Mouse (Mus musculus): ENCODE measurements at regions not wholly inside any gene's neighbourhood (a gene's known extent, or its start where the extent isn't known, plus 50 kb on each side); places are given as distances from the start of the nearest gene placed in this dataset.
"Not testable (repeated sequence)": the region's sequence is repeated elsewhere in the genome, so short reads cannot be mapped to it uniquely, and the experiment has no call there.

- DNase-seq (ENCODE audit: low spot score): no peak
These were observed 151.4 kb upstream of the 1700012A03Rik start for GRCm38 (mm10) chr6:31898609-31899008.

- no peak for DNase-seq (ENCODE audit: low spot score)
These were observed 153.0 kb upstream of the 1700012A03Rik start for GRCm38 (mm10) chr6:31897001-31897400.

- no peak for DNase-seq (ENCODE audit: low spot score)
These were observed 154.2 kb upstream of the 1700012A03Rik start for GRCm38 (mm10) chr6:31895835-31896234.

- no peak for DNase-seq (ENCODE audit: low spot score)
These were observed 163.1 kb upstream of the 1700012A03Rik start for GRCm38 (mm10) chr6:31886931-31887330.

- not testable (repeated sequence) for DNase-seq (ENCODE audit: low spot score)
These were observed 164.8 kb upstream of the 1700012A03Rik start for GRCm38 (mm10) chr6:31885196-31885595.

GRCm38 (mm10) chr6:31883726-31884125, 166.3 kb upstream of the 1700012A03Rik start:
- peak; percentile 21 for DNase-seq (ENCODE audit: low spot score)

GRCm38 (mm10) chr6:31874616-31875015, 175.4 kb upstream of the 1700012A03Rik start:
- no peak for DNase-seq (ENCODE audit: low spot score)

DNA sequence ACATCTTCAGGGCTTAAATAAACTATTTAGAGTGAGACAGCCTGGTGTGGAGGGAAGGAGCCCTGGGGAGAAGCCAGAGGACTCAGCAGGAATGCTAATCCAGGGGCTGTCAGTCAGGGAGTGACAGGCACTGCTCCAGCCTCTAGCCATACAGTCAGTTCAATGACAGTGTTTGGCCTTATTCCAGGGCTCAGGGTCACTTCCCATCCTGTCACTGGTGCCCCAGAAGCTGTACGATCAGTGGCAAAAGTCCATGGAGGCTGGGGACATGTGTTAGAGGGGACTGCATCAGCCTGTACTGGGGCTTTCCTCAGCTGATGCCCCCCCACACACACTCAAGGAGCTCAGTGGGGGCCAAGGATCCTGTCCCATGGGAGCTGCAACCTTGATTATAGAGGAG, 176.1 kb upstream of the 1700012A03Rik start:
- no peak for DNase-seq (ENCODE audit: low spot score)

DNA sequence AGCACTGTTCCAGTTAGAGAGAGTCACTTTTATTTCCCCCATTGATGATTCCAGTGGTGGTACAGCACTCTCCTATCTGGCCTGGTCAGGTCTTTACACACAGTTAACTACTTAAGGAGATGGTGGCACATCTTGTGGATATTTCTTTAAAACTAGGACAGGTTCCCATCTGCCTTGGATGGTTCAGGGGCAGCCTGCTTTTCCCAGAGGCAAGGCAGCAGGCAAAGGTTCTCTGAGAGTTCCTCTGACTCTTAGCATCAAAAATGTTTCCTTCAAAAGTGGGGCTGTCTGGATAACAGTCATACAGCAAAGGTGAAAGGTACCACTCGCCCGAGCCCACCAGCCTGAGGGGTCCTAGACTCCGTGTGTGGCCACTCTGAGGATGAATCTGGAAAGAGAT, 178.3 kb upstream of the 1700012A03Rik start:
- DNase-seq (ENCODE audit: low spot score): no peak

DNA sequence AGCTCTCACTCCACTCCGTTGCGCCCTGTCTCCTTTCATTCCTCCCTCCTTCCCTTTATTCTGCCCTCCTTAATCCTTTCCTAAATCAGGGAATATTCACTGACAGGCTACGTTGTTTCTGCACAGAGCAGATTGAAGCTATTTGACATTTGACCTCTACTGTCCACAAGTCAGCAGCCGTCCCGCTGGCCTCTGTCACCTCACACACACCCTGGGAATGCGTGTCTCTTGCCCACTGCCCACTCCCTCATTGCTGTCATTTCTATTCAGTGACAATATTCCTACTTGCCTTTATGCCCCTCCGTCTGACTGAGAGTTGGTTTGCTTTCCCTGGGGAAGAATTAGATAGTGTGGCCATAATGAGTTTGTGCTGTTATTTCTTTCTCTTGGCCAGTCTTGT, 188.1 kb upstream of the 1700012A03Rik start:
- DNase-seq (ENCODE audit: low spot score): no peak

DNA sequence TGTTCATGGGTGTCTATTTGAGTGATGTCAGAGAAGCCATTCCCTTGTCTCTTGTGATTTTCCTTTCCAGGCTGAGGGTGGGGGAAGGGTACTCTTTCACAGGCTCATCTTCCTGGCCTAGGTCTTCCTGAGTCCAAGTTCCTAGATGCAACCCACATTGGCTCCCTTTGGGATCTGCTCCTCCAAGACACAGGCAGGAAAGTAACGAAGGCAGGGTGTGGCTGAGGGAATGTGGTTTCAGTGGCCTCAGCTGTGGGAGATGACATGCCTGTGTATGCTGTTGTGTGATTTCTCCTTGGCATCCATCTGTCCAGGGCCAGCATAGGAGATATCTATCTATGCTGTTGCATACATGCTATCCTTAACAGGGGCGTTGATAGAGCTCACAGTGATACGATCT, 190.4 kb upstream of the 1700012A03Rik start:
- DNase-seq (ENCODE audit: low spot score): no peak

DNA sequence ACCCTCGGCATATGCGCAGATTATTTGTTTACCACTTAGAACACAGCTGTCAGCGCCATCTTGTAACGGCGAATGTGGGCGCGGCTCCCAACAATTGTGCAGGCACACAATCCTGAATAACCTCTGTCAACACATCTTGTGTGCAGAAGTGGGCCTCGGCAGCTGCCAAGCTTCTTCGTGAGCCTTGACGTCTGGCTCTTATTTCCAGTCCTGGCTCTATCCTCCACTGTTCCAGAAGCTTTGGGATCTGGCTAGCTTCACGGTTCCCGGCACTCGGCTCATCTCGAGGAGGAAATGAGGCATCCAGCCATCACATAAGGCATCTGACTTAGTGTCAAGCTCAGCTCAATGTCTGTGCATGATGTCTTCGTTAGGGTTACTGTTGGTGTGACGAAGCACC, 195.8 kb upstream of the 1700012A03Rik start:
- no peak for DNase-seq (ENCODE audit: low spot score)

GRCm38 (mm10) chr6:31846319-31846718, 203.7 kb upstream of the 1700012A03Rik start:
- no peak for DNase-seq (ENCODE audit: low spot score)

- DNase-seq (ENCODE audit: low spot score): no peak
These were observed 204.4 kb upstream of the 1700012A03Rik start for GRCm38 (mm10) chr6:31845671-31846070.

- DNase-seq (ENCODE audit: low spot score): no peak
These were observed 209.4 kb upstream of the 1700012A03Rik start for GRCm38 (mm10) chr6:31840621-31841020.

GRCm38 (mm10) chr6:31838588-31838987, 211.5 kb upstream of the 1700012A03Rik start:
- DNase-seq (ENCODE audit: low spot score): no peak

DNA sequence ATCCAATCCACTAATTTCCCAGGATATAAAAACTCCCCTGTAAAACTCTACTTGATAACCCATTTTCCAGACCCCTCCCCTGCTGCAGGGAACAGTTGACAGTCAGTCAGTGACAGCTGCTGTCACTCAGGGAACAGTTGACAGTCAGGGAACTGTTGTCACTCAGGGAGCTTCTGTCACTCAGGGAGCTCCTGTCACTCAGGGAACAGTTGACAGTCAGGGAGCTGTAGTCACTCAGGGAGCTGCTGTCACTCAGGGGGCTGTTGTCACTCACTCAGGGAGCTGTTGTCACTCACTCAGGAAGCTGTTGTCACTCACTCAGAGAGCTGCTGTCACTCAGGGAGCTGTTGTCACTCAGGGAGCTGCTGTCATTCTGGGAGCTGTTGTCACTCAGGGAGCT, 214.3 kb upstream of the 1700012A03Rik start:
- no peak for DNase-seq (ENCODE audit: low spot score)

GRCm38 (mm10) chr6:31834503-31834902, 215.5 kb upstream of the 1700012A03Rik start:
- no peak for DNase-seq (ENCODE audit: low spot score)

GRCm38 (mm10) chr6:31830610-31831009, 219.4 kb upstream of the 1700012A03Rik start:
- no peak for DNase-seq (ENCODE audit: low spot score)

- DNase-seq (ENCODE audit: low spot score): no peak
These were observed 226.4 kb upstream of the 1700012A03Rik start for GRCm38 (mm10) chr6:31823616-31824015.

GRCm38 (mm10) chr6:31822186-31823085, 227.6 kb upstream of the 1700012A03Rik start:
- DNase-seq (ENCODE audit: low spot score): no peak

DNA sequence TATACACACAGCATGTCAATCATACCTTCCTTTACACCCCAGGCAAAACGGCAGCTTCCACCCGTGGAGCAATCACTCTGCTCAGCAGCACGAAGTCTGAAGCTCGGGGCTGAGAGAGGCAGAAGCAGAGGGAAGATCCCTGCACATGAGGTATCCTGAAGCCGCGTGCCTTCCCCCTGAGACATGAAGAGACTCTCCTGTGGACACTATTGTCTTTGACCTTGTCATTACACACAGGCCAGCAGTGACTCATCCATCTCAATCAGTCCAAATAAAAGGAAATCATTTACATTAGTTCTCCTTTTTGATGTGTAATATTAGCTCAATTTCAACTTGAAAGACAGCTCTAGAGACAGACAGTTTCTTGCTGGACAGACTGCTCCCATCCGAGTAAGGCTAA, 228.4 kb upstream of the 1700012A03Rik start:
- no peak for DNase-seq (ENCODE audit: low spot score)

DNA sequence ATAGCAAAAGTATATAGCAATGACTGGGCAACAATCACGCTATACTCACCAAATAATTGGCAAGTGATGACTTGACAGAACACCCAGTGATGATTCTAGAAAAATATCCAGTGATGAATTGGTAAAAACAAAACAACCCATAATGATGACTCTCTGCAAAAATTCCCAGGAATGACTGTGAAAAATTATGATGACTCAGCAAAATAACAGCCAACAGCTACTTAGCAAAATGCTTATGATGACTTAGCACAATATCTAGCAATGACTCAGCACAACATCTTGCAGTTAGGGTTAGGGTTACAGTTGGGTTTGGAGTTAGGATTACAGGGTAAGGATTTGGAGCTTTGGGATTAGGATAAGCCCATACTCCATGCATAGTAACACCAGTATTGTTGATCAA, 232.4 kb upstream of the 1700012A03Rik start:
- no peak for DNase-seq (ENCODE audit: low spot score)

DNA sequence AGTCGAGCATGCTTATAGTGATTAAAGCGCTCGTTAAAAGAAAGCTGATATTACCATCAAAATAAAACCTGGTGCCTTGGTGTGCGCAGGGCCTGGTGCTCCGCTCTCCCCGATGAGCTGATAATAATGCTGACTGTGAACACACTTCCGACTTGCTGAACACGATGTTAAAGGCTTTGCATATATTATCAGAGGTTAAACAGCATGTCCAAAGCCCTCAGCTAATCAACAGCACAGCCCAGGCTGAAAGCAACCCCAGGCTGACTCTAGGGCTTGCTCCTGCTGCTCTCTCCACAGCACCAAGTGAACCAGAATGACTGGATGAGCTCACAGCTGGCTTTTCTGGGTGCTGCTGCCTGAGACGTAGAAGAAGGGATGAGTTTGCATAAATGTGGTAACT, 238.2 kb upstream of the 1700012A03Rik start:
- no peak for DNase-seq (ENCODE audit: low spot score)
